Mouse (Mus musculus): ENCODE data around the gene Gm20696. TPM values are rescaled to one million over a fixed set of nuclear protein-coding genes. Genes with fewer than 3 reads are reported as not detected.

The Gm20696 gene
- 1 to 10 TPM; 6.2 to 6.5 TPM for total RNA-seq (2021)
- long read RNA-seq, experiment 1, partial matches to known transcripts: 0 of 4 reads
- long read RNA-seq, experiment 1, other reads (novel, unspliced or antisense): 4 of 4 reads
- long read RNA-seq, experiment 2, partial matches to known transcripts: 0 of 6 reads
- long read RNA-seq, experiment 2, other reads (novel, unspliced or antisense): 6 of 6 reads

DNA sequence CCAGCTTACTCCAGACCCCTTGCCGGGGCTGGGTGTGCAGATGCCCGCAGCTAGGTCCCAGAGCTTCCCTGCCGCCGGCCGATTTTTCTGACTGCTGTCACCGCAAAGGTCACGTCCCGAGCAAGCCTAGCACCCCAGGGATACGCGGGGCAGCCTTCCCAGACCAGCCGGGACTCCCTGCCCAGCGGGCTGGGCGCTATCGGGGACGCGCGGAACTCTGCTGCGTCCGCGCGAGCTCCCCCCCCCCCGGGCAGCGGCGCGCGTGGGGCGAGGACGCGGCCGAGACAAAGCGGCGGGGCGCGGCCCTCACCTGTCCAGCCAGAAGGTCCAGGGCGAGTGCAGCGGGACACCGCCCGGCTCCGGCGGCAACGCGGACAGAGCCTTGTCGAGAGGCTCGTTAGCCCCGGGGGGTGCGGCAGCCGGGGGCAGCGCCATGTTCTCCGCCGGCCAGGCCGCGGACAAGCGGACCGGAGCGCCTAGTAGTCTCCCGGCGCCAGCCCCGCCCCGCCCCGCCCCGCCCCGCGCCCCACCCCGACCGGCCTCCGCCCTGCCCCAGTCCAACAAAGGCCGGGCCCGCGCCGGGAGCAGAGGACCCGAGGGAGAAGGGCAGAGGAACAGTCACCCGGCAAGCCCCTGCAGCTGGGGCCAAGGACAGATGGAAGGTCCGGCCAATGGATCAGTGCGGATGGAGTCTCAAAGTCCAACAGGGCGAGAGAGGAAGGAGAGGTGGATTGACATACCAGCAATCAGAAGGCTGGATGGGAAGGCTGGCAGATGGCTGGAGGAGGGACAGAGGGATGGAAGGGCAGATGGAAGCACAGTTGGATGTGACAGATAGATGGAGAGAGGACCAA, at the start of gene Gm20696, which contains the start of gene Eif4e3:
Gene Gm20696 (minus strand): TSS at position 480 of the 854 bp plus-strand sequence.
Gene Eif4e3 (minus strand): TSS at position 454 of the 854 bp plus-strand sequence.
- peak; percentile 44 to 61 for DNase-seq (ENCODE audit: low spot score in 2 of 2)

DNA sequence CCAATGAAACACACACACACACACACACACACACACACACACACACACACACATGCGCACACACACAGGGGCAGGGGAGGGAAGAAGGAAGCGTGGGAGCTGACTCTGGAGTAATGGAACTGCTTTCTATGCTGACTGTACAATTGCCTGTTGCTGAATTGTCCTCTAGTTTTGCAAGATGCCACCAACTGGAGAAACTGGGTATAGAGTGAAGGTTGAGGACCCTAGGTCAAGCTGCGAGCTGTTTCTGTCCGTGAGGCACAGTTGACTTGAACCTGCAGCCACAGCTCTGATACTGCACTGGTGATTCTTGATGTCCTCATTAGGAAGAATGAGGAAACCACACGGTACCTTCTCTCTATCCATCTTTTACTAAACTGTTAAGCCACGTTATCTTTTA, 49.3 kb upstream of the Gm20696 start:
- DNase-seq (ENCODE audit: low spot score in 2 of 2): no peak

DNA sequence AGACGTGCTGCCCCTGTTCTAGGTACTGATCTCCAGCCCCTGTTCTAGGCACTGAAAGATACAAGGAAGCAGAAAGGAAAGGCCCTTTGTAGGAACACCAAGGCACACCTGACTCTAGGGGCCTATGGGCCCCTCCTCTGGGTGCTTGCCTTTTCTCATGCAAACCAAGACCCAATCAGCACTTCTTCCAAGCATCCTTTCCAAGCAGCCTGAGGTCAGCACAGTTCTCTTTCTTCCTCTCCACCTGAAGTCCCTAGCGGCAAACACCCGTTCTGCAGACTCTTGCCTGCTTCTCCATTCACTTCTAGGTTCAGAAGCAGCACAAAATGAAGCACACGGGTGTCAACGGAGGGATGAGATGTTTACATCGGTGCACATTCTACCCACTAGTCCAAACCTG, 48.6 kb upstream of the Gm20696 start:
- no peak for DNase-seq (ENCODE audit: low spot score in 2 of 2)

DNA sequence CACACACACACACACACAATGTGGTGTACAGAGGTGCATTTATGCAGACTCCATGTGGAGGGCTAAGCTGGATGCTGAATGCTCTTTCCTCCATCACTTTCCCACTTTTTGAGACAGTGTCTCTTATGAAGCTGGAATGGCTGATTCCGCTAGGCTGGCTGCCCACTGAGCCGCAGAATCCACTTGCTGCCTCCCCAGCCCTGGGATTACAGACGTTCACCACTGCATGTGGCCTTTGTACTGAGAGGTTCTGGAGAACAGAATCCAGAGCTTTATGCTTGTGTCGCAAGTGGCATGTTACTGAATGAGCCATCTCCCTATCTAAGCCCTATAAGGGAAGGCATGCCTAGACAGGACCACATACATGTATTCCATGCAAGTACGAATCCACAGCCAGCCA, 46.7 kb upstream of the Gm20696 start:
- no peak for DNase-seq (ENCODE audit: low spot score in 2 of 2)

DNA sequence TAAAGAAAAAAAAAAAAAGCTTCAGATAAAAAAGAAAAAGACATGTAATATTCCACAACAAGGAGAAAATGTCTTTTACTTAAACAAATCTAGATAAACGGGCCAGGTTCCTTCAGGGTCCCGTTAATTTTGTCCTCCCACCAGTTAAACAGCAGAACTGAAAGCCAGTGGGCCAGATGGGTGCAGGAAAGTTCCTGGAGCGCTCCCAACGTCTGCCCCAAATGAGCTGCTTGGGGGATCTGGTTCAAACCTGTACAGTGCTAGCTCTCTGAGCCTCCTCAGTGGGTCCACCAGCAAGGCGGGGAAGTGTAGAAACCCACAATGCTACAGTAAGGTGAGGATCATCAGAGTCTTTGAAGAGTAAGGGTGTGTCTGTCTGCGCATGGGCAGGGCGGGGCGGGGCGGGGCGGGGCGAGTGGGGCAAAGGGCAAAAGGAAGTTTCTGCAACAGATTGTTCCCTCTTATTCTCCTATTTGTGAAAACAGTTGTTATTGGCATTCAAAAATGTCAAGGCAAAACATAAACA, 45.0 kb upstream of the Gm20696 start:
- DNase-seq (ENCODE audit: low spot score in 2 of 2): no peak

DNA sequence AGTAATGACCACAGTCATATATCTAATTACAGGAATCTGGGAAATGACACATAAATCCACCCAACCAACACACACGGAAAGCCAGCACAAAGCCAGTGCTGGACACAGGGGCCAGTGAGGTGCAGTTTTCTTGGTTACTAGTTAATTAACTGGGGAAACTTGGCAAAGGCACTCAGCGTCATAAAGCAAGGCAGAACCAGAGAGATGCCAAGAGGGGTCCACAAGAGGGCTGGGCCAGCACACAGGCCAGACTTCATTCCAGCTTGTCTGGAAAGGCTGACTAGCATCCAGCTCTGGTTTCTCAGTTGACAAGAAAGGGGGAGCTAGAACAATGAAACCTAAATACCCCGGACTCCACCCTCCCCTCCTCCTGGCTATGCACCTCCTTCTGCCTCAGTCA, 33.9 kb upstream of the Gm20696 start:
- DNase-seq (ENCODE audit: low spot score in 2 of 2): no peak

DNA sequence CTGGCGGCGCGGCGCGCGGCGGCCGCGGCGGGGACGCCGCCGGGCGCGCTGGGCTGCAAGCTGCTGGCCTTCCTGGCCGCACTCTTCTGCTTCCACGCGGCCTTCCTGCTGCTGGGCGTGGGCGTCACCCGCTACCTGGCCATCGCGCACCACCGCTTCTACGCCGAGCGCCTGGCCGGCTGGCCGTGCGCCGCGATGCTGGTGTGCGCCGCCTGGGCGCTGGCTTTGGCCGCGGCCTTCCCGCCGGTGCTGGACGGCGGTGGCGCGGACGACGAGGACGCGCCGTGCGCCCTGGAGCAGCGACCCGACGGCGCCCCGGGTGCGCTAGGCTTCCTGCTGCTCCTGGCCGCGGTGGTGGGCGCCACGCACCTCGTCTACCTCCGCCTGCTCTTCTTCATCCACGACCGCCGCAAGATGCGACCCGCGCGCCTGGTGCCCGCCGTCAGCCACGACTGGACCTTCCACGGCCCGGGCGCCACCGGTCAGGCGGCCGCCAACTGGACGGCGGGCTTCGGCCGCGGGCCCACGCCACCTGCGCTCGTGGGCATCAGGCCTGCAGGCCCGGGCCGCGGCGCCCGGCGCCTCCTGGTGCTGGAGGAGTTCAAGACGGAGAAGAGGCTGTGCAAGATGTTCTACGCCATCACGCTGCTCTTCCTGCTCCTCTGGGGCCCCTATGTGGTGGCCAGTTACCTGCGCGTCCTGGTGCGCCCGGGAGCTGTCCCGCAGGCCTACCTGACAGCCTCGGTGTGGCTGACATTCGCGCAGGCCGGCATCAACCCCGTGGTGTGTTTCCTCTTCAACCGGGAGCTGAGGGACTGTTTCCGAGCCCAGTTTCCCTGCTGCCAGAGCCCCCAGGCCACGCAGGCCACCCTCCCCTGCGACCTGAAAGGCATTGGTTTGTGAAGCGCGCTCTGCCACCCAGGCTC, 26.6 kb upstream of the Gm20696 start:
- DNase-seq (ENCODE audit: low spot score in 2 of 2): peak in 1 of 2 experiments; percentile 34

DNA sequence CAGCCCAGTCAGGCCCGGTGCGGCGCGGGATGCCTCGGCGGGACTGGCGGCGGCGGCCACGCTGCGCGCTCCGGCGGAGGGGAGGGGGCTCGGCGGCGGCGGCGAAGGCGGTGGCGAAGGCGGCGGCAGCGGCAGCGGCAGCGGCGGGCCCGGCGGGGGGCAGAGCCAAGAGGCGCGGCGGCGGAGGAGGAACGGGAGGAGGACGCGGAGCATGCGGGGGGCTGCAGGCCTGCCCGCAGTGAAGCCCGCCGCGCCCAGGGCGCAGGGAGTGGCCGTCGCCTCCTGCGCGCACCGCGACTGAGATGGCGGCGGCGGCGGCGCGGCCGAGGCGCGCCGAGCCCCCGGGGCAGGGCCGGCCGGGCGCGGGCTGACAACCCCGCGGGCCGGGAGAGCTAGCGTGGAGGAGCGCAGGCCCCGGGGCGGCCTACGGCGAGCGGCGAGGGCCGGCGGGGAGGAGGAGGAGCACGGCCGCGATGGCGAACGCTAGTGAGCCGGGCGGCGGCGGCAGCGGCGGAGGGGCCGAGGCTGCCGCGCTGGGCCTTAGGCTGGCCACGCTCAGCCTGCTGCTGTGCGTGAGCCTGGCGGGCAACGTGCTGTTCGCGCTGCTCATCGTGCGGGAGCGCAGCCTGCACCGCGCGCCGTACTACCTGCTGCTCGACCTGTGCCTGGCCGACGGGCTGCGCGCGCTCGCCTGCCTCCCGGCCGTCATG, 25.8 kb upstream of the Gm20696 start, which contains the start of gene Gpr27:
Gene Gpr27 (plus strand): TSS at position 474 of the 710 bp plus-strand sequence.
- DNase-seq (ENCODE audit: low spot score in 2 of 2): peak in 1 of 2 experiments; percentile 54

DNA sequence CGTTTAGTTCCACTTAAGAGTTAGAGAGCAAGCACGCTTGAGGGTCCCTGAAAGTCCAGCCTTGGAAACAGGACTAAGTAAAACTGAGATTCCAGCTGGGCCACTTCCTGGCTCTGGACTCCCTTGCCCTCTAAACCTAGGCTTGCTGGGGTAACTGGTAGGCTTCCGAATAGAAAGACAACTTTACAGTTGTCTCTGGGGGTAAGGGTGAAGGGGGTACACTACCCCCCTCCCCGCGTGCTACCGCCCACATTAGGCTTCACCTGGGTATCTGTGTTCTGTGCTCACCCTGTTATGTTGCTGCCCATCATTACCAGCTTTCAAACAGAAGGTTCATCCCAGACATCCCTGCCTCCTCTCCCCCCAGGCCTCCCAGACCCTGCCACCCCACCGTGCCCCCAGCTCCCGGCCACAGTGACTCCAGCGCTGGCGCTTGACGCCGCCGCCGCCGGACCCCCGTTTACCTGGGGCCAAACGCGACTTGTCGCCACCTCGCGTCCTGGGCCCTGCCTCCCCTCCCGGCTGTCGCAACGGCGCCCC, 25.1 kb upstream of the Gm20696 start:
- no peak for DNase-seq (ENCODE audit: low spot score in 2 of 2)

DNA sequence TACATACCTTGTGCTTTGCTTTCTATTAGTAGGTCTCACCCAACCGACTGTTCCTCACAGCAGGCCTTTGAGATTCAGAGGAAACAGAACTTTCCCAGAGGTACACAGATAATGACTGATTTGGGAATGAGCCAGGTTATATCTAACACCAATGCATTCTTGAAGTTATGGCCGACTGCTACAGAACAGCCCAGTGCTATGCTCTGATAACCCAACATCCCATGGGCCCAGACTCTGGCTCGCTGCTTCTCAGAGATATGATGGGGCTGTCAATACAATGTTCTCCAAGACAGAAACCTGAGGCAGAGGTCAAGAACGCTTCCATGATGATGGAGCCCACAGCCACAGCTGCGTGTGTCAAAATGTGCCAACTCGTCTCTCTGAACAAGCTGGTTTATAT, 21.9 kb upstream of the Gm20696 start:
- no peak for DNase-seq (ENCODE audit: low spot score in 2 of 2)

DNA sequence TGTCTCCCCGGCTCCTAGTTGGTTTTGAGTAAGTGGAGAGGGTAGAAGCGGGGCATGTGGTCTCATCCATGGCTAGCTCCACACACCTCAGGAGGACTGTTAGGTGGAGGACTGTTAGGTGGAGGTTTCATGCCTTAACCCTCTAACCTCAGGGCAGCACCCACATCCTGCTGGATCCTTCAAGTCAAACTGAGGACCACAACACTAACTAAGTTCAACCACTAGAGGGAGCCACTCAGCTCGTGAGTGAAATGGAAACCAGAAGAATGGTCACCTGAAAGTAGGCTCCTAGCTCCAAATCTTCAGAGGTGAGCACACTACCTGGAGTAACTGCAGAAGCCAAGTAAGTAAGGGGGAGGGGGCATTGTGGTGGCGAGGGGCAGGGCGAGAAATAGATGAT, 18.3 kb upstream of the Gm20696 start:
- DNase-seq (ENCODE audit: low spot score in 2 of 2): no peak

DNA sequence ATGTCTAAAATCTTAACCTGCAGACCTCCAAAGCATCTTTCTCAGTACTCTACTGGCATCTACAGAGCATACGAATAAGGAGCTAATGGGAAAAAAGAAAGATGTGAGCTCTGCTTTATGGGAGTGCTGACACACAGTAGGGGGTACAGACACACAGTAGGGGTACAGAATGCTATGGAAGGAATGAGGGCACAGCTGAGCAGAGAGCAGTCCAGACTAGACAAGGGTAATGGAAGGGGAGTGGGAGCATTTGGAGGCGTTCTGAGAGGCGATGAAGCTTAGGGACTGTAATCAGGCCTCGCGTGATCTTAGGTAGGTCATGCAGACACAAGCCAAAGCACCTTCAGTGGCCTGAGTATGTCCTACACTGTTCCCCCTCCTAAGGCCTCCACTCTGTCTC, 17.4 kb upstream of the Gm20696 start:
- no peak for DNase-seq (ENCODE audit: low spot score in 2 of 2)

DNA sequence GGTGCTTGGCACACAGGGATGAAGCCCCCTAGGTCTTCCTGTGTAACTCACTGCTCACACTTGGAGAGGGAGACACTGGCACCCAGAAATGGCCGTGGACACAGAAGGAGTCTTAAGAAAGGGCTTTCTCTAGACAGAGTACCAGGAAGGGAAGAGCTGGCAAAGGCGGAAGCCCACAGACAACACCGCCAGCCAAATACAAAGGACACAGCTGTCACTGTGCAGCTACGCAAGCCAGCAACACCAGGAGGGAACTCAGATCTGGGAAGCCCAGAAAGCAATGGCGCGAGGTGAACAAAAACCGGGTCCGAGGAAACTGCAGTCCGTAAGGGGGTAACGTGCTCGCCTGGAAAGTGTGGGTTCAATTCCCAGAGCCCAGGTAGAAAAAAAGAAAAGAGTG, 11.5 kb upstream of the Gm20696 start:
- no peak for DNase-seq (ENCODE audit: low spot score in 2 of 2)

DNA sequence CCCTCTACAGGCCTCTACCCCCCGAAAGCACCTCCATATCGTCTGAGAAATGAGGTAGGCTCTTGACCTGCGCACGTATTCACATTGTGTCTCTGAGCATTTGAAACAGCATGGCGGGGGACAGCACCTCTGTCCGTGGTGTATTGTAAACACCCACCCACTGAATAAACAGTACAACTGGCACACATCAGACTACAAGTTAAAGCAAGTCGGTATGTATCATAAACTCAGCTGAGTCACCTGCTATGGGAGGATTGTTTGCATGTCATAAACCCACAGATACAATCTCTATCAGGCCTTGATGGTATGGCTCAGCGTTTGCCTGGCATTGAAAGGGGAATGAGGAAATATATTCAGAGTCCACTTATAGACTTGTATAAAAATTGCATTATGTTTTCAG, 10.7 kb upstream of the Gm20696 start:
- no peak for DNase-seq (ENCODE audit: low spot score in 2 of 2)

DNA sequence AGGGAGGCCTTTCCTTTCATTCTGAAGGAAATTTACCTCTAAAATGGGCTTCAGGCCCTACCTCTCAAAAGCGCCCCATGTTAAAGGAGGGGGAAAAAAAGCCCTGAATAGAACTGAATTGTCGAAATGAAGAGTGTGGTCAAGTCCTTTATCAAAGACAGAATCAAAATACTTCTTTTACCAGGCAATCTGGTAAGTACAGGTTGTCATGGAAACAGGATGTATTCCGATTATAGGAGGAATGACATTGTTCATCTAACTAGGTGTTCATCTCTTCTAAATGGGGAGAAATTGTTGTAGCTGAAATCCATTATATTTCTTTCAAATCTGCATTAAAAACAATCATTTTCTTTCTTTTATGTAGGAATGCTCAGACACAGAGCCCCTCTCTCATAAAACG, 7.9 kb upstream of the Gm20696 start:
- DNase-seq (ENCODE audit: low spot score in 2 of 2): no peak

DNA sequence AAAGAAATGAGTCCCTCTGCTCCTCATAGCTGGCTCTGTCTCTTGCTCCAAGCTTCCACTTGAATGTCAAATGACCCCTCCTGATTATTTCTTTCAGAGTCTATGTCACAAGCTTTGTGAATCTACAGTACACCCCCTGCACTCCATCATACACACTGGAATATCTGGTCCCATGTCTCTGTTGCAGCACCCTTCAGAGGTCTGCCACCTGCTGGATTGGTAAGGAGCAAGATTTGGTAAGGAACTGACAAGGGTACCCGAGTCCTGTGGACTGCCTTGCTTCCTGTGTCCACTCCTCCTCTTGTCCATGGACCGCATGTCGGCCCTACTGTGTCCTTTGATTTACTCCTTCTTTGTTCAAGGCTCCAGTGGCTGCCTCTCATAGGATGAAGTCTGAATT, 5.2 kb upstream of the Gm20696 start:
- no peak for DNase-seq (ENCODE audit: low spot score in 2 of 2)

DNA sequence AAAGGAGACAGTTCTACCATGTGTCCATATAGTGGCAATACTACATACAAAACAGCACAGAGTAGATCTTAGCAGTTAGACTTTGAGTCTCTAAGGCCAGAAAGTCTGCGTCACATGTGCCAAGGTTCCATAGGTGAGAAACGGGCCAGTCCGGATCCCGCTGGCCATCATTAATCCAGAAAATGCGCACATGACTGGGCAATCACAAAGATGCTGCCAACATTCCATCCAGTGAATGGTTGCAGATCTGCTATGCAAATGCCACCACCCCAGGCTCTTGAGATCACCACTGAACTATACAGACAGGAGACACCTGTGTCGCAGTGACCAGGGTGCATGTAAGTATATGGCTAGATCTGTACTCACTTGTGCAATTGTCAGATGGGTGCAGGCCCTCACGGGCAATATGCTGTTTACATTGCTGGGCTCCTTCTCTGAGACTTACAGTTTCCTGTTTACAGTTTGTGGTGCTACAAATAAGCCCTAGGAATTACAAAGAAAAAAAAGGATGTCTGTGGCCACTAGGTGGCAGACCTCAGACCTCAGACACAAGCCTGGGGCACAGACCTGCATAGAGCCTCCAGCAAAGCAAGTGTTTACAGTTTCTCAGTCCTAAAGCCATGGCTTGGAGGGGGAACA, 4.0 kb upstream of the Gm20696 start:
- peak; percentile 61 to 74 for DNase-seq (ENCODE audit: low spot score in 2 of 2)

DNA sequence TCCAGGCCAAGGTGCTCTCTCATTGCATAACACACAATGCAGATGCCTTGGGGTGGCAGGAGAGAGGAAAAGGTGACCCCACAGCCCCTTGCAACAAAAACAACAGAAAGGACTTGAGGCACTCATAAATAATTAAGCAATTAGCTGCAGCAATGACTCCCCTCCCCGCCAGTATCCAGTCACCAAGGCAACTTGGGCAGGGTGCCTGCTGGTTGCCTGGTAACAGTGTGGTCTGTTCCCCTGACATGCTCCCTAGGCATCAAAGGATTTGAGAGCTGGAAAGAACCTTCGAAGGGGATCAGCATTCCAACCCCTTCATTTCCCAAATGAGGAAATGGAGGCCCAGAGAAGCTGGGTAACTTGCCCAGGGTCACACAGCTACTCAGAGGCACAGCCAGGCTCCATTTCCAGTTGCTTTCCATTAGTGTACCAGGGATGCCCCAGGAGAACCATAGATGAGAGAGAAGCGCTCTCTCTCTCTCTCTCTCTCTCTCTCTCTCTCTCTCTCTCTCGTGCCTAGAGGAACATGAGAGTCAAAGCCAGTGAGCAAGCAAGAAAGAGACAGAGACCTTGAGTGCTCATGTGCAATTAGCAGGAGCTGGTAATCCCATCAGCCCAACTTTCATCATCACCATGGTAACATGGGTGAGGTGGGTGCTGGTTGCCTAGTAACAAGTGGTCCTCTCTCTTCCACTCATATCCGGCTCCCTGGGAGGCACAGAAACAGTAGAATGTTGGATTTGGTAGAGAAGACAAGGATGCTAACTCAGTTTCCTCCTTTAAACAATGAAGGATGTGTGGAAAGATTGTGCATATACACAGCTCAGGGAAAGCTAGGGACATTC, 3.1 kb upstream of the Gm20696 start:
- DNase-seq (ENCODE audit: low spot score in 2 of 2): peak; percentile 90 to 96

DNA sequence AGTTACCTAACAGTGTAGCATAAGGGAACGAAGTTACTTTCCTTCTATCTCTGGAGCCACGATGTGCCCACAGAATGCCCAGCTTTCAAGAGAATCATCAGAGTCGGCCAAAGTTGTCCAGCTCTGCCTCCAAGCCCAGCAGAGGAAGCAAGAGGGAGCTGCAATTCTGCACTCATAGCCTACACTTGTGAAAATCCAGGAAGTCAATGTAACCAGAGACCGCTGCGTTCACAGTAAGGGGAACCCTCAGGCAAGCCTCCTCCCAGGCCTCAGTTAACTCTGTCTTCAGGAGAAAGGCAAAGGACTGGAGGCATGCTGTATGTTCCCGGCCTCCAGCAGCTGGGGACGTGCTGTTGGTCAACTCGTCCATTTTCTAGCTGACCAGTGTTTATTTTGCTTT, 693 bp upstream of the Gm20696 start:
- peak in 1 of 2 experiments; percentile 29 for DNase-seq (ENCODE audit: low spot score in 2 of 2)

All from layer of hippocampus, postnatal 14 days (tissue).